Comparison of ENCODE assay signal across 9 mouse cellular contexts in genomic region chrX:12137121-12137521, GRCm38 (mm10). TPM values are rescaled to one million over a fixed set of nuclear protein-coding genes. Genes with fewer than 3 reads are reported as not detected.
DNase-seq lines count a peak whose midpoint lies in the region; ATAC-seq and TF ChIP-seq lines count a peak whose summit lies in the region.
"Had no signal": no experiment of that assay in that cellular context is flagged by ENCODE, and none has a peak within 500 bp of the region (broad histone marks: within the 10 kb centered on the region; RNA-seq: fewer than 3 reads in every experiment).

No protein-coding gene starts in this region.

- peak overlapping the region; percentile 73 for H3K4me2 ChIP-seq in limb, embryonic 14.5 days (replicated peaks; ENCODE audit: low read depth, low read length, severe bottlenecking)

- no peak for TF ChIP-seq CTCF in testis, adult 2 months (IDR thresholded peaks at IDR 0.05; ENCODE audit: control insufficient read depth, insufficient read depth, insufficient replicate concordance, low read depth, low read length)

- H3K4me1 ChIP-seq in testis, adult 2 months (ENCODE audit: control insufficient read depth, insufficient read depth, low read length) = peaks cover 35% of the 10 kb centered on the region
- peaks cover 19% of the 10 kb centered on the region for H3K4me1 ChIP-seq in limb, embryonic 14.5 days (ENCODE audit: control insufficient read depth, insufficient read depth, low read length)

- no peak overlapping the region for H3K27ac ChIP-seq in testis, adult 2 months (ENCODE audit: control insufficient read depth, insufficient read depth, low read depth, low read length)
- peak overlapping the region; percentile 48; the same call in 1 of the 2 replicates for H3K27ac ChIP-seq in limb, embryonic 14.5 days (replicated peaks; ENCODE audit: low read depth, low read length)

- peak; percentile 59 for DNase-seq in embryo, embryonic 10 days (ENCODE audit: low spot score)
- DNase-seq in embryo, embryonic 11 days = no peak
- DNase-seq in testis, postnatal 14 days (ENCODE audit: low spot score) = no peak
- no peak for DNase-seq in limb, embryonic 14.5 days (ENCODE audit: low spot score)
- no peak for DNase-seq in ovary, adult 18-20 months (ENCODE audit: low spot score)
- DNase-seq in layer of hippocampus, adult 18-20 months (ENCODE audit: low spot score in 2 of 2) = no peak

- no peaks in the 10 kb centered on the region for H3K9me3 ChIP-seq in limb, embryonic 14.5 days (ENCODE audit: control insufficient read depth, low read length)

- no peak for ATAC-seq in limb, embryonic 14.5 days (ENCODE audit: low FRiP score, low read depth)
- ATAC-seq in neutrophil, adult 5-6 weeks (ENCODE audit: extremely low read depth, insufficient number of reproducible peaks, low FRiP score, poor library complexity, severe bottlenecking) = peak; percentile 25; the same call in 1 of the 2 replicates

- no peak for TF ChIP-seq POLR2A in testis, adult 2 months (IDR thresholded peaks at IDR 0.05; ENCODE audit: control insufficient read depth, low read depth, low read length)
- TF ChIP-seq POLR2A in limb, embryonic 14.5 days (IDR thresholded peaks at IDR 0.05; ENCODE audit: borderline replicate concordance, extremely low read depth, insufficient read depth, insufficient read length) = no peak

- 5% methylated on average over 24 of the region's 25 CpGs for WGBS in limb, embryonic 14.5 days

- H3K27me3 ChIP-seq in testis, adult 2 months (ENCODE audit: control insufficient read depth, insufficient read depth, low read length) = no peaks in the 10 kb centered on the region
- peaks cover 26% of the 10 kb centered on the region for H3K27me3 ChIP-seq in limb, embryonic 14.5 days (ENCODE audit: control insufficient read depth, insufficient read depth, low read length)

- H3K36me3 ChIP-seq in testis, adult 2 months (ENCODE audit: control insufficient read depth, insufficient read depth, low read length) = no peaks in the 10 kb centered on the region
- no peaks in the 10 kb centered on the region for H3K36me3 ChIP-seq in limb, embryonic 14.5 days (ENCODE audit: control insufficient read depth, insufficient read depth, low read length)

- H3K4me3 ChIP-seq in testis, adult 2 months (ENCODE audit: control insufficient read depth, low read depth, low read length) = peak overlapping the region; percentile 2
- peak overlapping the region; percentile 37 for H3K4me3 ChIP-seq in limb, embryonic 14.5 days (replicated peaks; ENCODE audit: low read length)
- H3K4me3 ChIP-seq: erythroblast, embryonic 14.5 days had no signal

- H3K9ac ChIP-seq in limb, embryonic 14.5 days (ENCODE audit: low read depth, low read length, severe bottlenecking) = peak overlapping the region; percentile 41

RNA-seq across cellular contexts. Expression of gene Bcor, which starts 23.0 kb away (rescaled TPM):
- polyA plus RNA-seq in testis, adult 2 months (2012; rRNA removed) = 0.65 and 0.72 TPM in 2 replicates
- polyA plus RNA-seq in limb, embryonic 14.5 days (2012; rRNA removed) = 20.0 and 22.5 TPM in 2 replicates
- 17.0 and 18.1 TPM in 2 replicates for polyA plus RNA-seq in limb, embryonic 14.5 days (2014; fragmentation: Nextera tagmentation; extraction: Ambion mirVana)
- 48.4 and 53.0 TPM in 2 replicates for total RNA-seq in neutrophil, adult 5-6 weeks (2017)
- 10 to 100 TPM; 20.8 to 20.9 TPM for total RNA-seq in layer of hippocampus, adult 18-20 months (2021)
